Mouse (Mus musculus): ENCODE data around the gene Cetn3.

DNA sequence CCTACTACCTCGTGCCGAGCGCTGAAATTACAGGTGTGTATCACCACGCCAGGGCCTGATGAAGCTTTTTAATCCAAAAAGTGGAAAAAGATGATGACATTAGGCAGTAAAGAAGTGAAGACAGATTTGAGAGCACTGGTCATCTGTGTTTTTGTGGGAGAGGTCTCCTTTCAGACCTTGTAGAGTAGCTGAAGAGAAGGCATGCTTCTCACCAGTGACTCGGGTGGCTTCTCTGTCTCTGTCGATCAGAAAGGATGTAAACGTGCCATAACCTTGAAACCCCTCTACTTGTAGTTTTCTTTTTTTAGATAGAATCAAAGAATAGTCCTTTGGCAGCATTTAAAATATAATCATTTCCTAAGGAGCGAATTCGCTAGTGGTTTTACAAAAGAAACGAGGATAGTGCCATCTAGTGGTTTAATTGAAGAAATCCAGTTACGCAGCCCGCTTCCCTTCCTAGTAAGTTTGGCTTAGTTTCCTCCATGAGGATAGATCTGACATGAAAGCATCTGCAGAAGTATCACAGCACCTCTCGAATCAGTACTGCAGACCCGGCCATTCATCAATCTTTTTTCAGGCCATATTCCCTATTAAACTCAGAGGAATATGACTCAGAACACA lies 21.2 kb upstream of the Cetn3 start:
- no peak for TF ChIP-seq POLR2A (IDR thresholded peaks at IDR 0.05; ENCODE audit: extremely low read depth, insufficient read depth, low read length)
- peak; percentile 52 for TF ChIP-seq CTCF (IDR thresholded peaks at IDR 0.05; ENCODE audit: low read depth, low read length)

All from liver, adult 2 months (tissue).